Mouse (Mus musculus) liver, embryonic 14.5 days (tissue): ENCODE measurements at regions not wholly inside any gene's neighbourhood (a gene's known extent, or its start where the extent isn't known, plus 50 kb on each side); places are given as distances from the start of the nearest gene placed in this dataset.

Experiments used
- ATAC-seq: fragments of 200-750 bp; cut with Nextera tagmentation; 2 replicates; pipeline ENCODE4 v1.8.0; 2017; ENCODE audit warnings: moderate number of reproducible peaks, mild to moderate bottlenecking, moderate library complexity; ENCODE audit not compliant: insufficient read depth
- DNase-seq, 3 experiments: peaks; one replicate each; pipeline ENCODE4 v3.0.0-alpha.2; 2012 to 2013; ENCODE audit warnings: low read depth in 3 of 3, low spot score in 3 of 3
- H3K27ac ChIP-seq: fragments of 300-500 bp; sonication (generic); 2 replicates; pipeline ENCODE4 v1.5.1; 2014; ENCODE audit warnings: moderate library complexity, mild to moderate bottlenecking, control low read depth, inconsistent platforms
- H3K27me3 ChIP-seq: fragments of 300-500 bp; sonication (generic); 2 replicates; pipeline ENCODE4 v1.6.1; 2014; ENCODE audit warnings: mild to moderate bottlenecking, low read length, moderate library complexity; ENCODE audit not compliant: control insufficient read depth, insufficient read depth
- H3K36me3 ChIP-seq: fragments of 300-500 bp; sonication (generic); replicated peaks from 2 replicates; pipeline ENCODE4 v1.6.1; 2014; ENCODE audit warnings: low read depth; ENCODE audit not compliant: control insufficient read depth, insufficient read depth
- H3K4me1 ChIP-seq, 2 experiments: fragments of 200-500 bp in 1 of 2; fragments of 300-500 bp in 1 of 2; sonication (generic) in 1 of 2; replicated peaks; 2 replicates each; pipeline ENCODE4 v1.6.1; 2012 to 2014; ENCODE audit warnings: antibody characterized with exemption in 1 of 2, inconsistent platforms in 1 of 2, low read length in 1 of 2; ENCODE audit not compliant: control insufficient read depth in 2 of 2, insufficient read depth in 2 of 2
- H3K4me2 ChIP-seq: fragments of 300-500 bp; sonication (generic); 2 replicates; pipeline ENCODE4 v1.6.1; 2014; ENCODE audit warnings: low read depth, mild to moderate bottlenecking, control low read depth, moderate library complexity
- H3K4me3 ChIP-seq, 2 experiments: fragments of 200-500 bp in 1 of 2; fragments of 300-500 bp in 1 of 2; sonication (generic) in 1 of 2; 2 replicates each; pipeline ENCODE4 v1.5.1; 2012 to 2014; ENCODE audit warnings: low read depth in 2 of 2, low read length in 2 of 2, mild to moderate bottlenecking in 2 of 2, control low read depth in 1 of 2, inconsistent platforms in 1 of 2, moderate library complexity in 1 of 2; ENCODE audit not compliant: insufficient read depth in 1 of 2
- H3K9ac ChIP-seq: fragments of 300-500 bp; sonication (generic); replicated peaks from 2 replicates; pipeline ENCODE4 v1.6.1; 2014; ENCODE audit warnings: mild to moderate bottlenecking, control low read depth, moderate library complexity
- H3K9me3 ChIP-seq: fragments of 300-500 bp; sonication (generic); 2 replicates; pipeline ENCODE4 v1.6.1; 2016; ENCODE audit warnings: low read length, mixed read lengths; ENCODE audit not compliant: control insufficient read depth
- CTCF ChIP-seq: IDR thresholded peaks from 2 replicates; pipeline ENCODE4 v1.5.1; 2016; ENCODE audit warnings: antibody characterized with exemption, low read depth, control low read depth
- EP300 ChIP-seq: IDR thresholded peaks from 2 replicates; pipeline ENCODE4 v1.6.1; 2016; ENCODE audit warnings: antibody characterized with exemption, low read depth
- WGBS: fragments of 180-500 bp; shearing (Covaris S2); extraction: QIAGEN DNeasy Blood & Tissue Kit; methylation state at CpG from one replicate; pipeline ENCODE4 v1.1.7; 2014; ENCODE audit not compliant: insufficient replicate concordance; 5-methylcytosine and 5-hydroxymethylcytosine counted together

DNA sequence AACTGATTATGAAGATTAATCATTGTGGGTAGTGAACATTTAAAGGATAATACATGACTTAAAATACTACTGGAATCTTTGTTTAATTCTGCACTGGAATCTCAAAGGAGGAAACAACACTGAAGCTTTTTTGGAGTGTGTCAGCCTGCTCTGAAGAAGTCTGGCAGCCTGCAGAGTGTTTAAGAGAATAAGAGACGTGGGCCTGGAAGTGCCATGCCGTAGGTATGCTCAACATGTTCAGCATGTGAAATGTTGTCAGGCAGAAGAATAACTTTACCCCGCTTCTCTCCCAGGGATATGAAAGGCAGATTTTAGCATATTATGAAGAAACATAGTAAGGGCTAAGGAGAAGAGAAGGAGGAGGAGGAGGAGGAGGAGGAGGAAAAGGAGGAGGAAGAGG is 189.6 kb upstream of the Nrp1 start:
- TF ChIP-seq CTCF (no peak), EP300 (no peak)
- H3K9ac ChIP-seq, result no peak overlapping the region
- H3K9me3 ChIP-seq, result no peaks in the 10 kb centered on the region
- no peaks in the 10 kb centered on the region for H3K36me3 ChIP-seq
- H3K27ac ChIP-seq, result no peak overlapping the region
- ATAC-seq, result no peak
- no peak overlapping the region for H3K4me2 ChIP-seq
- H3K4me3 ChIP-seq, result no peak overlapping the region
- no peak for DNase-seq
- H3K27me3 ChIP-seq, result no peaks in the 10 kb centered on the region
- no peaks in the 10 kb centered on the region; a peak in 1 of 4 replicates for H3K4me1 ChIP-seq
- 69% methylated on average over 3 of the region's 3 CpGs for WGBS

DNA sequence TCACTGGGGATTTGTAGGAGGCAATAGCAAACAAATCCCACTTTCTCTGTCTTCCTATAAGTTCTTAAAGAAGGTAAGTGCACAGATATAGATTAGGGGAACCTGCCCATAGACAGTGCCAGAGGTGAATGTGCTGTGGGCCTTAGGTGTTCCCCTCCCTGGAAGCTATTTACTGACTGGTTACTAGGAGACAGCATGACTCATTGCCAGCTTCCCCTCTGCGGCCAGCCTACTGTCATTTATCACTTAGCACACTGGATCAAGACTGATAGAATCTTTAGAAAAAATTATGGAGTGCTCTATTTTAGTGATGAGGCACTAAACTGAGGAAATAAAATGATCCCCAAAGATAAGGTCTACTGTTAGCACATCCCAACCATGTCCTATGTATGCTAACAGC is 187.3 kb upstream of the Nrp1 start:
- no peak for ATAC-seq
- 7% methylated on average over 1 of the region's 1 CpGs for WGBS

DNA sequence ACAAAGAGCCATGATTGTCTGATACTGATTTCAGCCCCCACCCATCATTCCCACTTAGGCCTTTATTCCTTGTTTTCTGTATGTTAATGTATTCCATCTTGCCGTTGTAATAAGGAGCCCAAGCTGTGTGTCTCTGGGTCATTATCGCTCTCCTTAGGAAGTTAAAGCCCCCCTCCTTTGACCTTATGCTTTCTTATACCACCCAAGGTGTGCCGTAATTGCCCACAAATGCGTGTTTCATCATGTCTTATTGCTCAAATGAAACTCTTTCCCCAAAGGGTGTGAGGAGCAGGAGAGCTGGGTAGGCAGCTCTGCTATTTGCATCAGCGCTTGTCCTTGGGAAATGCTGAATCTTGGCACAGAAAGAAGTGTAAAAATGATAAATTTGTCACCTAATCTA is 178.2 kb upstream of the Nrp1 start:
- no peak overlapping the region for H3K4me2 ChIP-seq
- no peak overlapping the region for H3K27ac ChIP-seq
- H3K36me3 ChIP-seq, result no peaks in the 10 kb centered on the region
- ATAC-seq (no peak), DNase-seq (no peak)
- no peaks in the 10 kb centered on the region for H3K4me1 ChIP-seq
- H3K27me3 ChIP-seq, result no peaks in the 10 kb centered on the region
- no peak overlapping the region for H3K9ac ChIP-seq
- H3K9me3 ChIP-seq, result no peaks in the 10 kb centered on the region
- TF ChIP-seq EP300, result no peak
- TF ChIP-seq CTCF, result no peak
- WGBS, result 61% methylated on average over 5 of the region's 5 CpGs
- no peak overlapping the region for H3K4me3 ChIP-seq

More for the DNA sequence above, 187.3 kb upstream of the Nrp1 start:
- TF ChIP-seq CTCF (no peak), EP300 (no peak)
- Histone ChIP-seq H3K27ac (no peak overlapping the region), H3K4me3 (no peak overlapping the region), H3K4me2 (no peak overlapping the region), H3K36me3 (no peaks in the 10 kb centered on the region), H3K9me3 (no peaks in the 10 kb centered on the region), H3K27me3 (no peaks in the 10 kb centered on the region), H3K9ac (no peak overlapping the region), H3K4me1 (no peaks in the 10 kb centered on the region; a peak in 1 of 4 replicates)
- no peak for DNase-seq

DNA sequence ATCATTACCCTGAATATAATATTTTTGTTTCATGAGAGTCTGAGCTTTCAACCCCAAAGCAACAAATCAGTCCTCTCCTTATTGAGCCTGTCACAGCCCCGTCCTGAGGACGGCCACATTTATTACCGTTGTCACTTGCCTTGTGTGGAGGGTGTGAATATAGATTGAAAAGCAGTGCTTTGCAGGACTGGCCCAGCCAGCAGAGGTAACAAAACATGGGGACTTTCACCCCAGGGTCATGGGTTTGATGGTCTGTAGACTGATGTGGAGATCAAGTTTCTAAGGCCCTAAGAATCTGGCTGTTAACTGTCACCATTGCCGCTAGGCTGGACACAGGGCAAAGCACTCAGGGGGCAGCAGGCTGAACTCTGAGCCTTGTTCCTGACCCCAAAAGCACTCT is 175.3 kb upstream of the Nrp1 start:
- Histone ChIP-seq H3K36me3 (no peaks in the 10 kb centered on the region), H3K4me3 (no peak overlapping the region), H3K4me2 (no peak overlapping the region), H3K9ac (no peak overlapping the region), H3K27ac (no peak overlapping the region), H3K27me3 (no peaks in the 10 kb centered on the region), H3K4me1 (no peaks in the 10 kb centered on the region), H3K9me3 (no peaks in the 10 kb centered on the region)
- WGBS, result 67% methylated on average over 4 of the region's 4 CpGs
- TF ChIP-seq CTCF, result no peak
- no peak for DNase-seq
- no peak for ATAC-seq

DNA sequence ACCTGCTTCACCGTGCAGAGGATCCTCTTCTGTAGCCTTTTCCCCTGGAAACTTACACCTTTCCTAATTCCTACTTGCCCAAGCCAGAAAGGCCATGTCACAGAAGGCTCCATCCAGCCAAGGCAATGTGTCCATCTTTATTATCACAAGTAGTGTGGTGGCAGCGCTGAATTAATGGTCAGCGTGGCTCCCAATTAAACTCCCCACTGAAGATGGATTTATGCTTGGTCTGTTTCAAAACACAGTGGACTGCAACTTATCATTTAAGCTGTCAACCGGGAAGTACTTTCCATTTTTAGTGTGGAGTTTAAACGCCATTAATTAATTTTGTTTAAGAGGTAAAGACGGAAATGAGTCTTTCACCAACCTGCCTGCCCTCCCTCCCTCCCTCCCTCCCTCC is 170.1 kb upstream of the Nrp1 start:
- TF ChIP-seq CTCF (no peak), EP300 (no peak)
- Histone ChIP-seq H3K4me1 (no peaks in the 10 kb centered on the region), H3K9me3 (no peaks in the 10 kb centered on the region), H3K9ac (no peak overlapping the region), H3K36me3 (no peaks in the 10 kb centered on the region), H3K27ac (no peak overlapping the region), H3K27me3 (no peaks in the 10 kb centered on the region), H3K4me2 (no peak overlapping the region), H3K4me3 (no peak overlapping the region)
- 65% methylated on average over 6 of the region's 6 CpGs for WGBS
- DNase-seq (no peak), ATAC-seq (no peak)
